Mouse (Mus musculus) natural killer cell, adult 2 months (primary cell): ENCODE results near the gene Cel.

Source experiments
- DNase-seq, 2 experiments: peaks; one replicate each; pipeline ENCODE4 v3.0.0; 2022; ENCODE audit warnings: low spot score in 2 of 2

The Cel gene

GRCm38 (mm10) chr2:28563303-28563702 lies at the start of gene Cel:
Gene Cel, minus strand, starts transcription at chr2:28563403.
- no peak for DNase-seq

GRCm38 (mm10) chr2:28612436-28613063 lies 49.3 kb upstream of the Cel start:
- no peak for DNase-seq

GRCm38 (mm10) chr2:28611407-28611787 lies 48.2 kb upstream of the Cel start:
- DNase-seq, result no peak

GRCm38 (mm10) chr2:28610716-28611406 lies 47.7 kb upstream of the Cel start:
- DNase-seq, result no peak

GRCm38 (mm10) chr2:28609851-28610250 lies 46.6 kb upstream of the Cel start:
- DNase-seq, result no peak

GRCm38 (mm10) chr2:28607341-28608165 lies 44.4 kb upstream of the Cel start:
- DNase-seq, result no peak

GRCm38 (mm10) chr2:28606601-28607340 lies 43.6 kb upstream of the Cel start:
- DNase-seq, result no peak

- no peak for DNase-seq
Observed at GRCm38 (mm10) chr2:28605789-28606541, 42.8 kb upstream of the Cel start.

GRCm38 (mm10) chr2:28603542-28603941 lies 40.3 kb upstream of the Cel start:
- DNase-seq, result no peak

- no peak for DNase-seq
Observed at GRCm38 (mm10) chr2:28601720-28602590, 38.8 kb upstream of the Cel start.

GRCm38 (mm10) chr2:28599569-28599900 lies 36.3 kb upstream of the Cel start:
- no peak for DNase-seq

- DNase-seq, result no peak
Observed at GRCm38 (mm10) chr2:28598692-28599568, 35.7 kb upstream of the Cel start.

- DNase-seq, result no peak
Observed at GRCm38 (mm10) chr2:28597733-28598547, 34.7 kb upstream of the Cel start.

GRCm38 (mm10) chr2:28596998-28597397 lies 33.8 kb upstream of the Cel start:
- DNase-seq, result no peak

- no peak for DNase-seq
Observed at GRCm38 (mm10) chr2:28596021-28596420, 32.8 kb upstream of the Cel start.

GRCm38 (mm10) chr2:28592809-28593208 lies 29.6 kb upstream of the Cel start:
- DNase-seq, result peak; percentile 51 to 73

GRCm38 (mm10) chr2:28591479-28591878 lies 28.3 kb upstream of the Cel start:
- no peak for DNase-seq

- no peak for DNase-seq
Observed at GRCm38 (mm10) chr2:28588574-28588973, 25.4 kb upstream of the Cel start.

GRCm38 (mm10) chr2:28585730-28586129 lies 22.5 kb upstream of the Cel start:
- no peak for DNase-seq
